Mouse (Mus musculus): ENCODE measurements at regions not wholly inside any gene's neighbourhood (a gene's known extent, or its start where the extent isn't known, plus 50 kb on each side); places are given as distances from the start of the nearest gene placed in this dataset.
A peak's percentile ranks its signal among the peaks of the same experiment; 100 is the strongest.

DNA sequence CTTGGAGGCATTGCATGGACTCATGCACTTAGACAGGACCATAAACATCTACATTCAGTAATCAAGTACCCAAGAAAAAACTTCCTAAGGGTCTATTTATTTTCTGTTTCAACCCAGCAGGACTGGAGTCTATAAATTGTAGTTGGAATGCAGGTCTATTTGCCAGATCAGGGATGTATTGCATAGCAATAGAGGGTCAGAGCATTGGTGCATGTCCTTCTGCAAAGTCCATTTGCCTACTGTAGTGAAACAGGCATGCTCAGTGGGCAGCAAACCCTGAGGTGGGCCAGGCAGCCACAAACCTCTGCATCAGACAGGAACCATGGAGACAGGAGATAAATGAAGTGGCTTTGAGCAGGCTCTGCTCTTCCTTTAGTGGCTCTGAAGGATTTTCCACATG, 386.5 kb upstream of the Tenm4 start:
- Histone ChIP-seq H3K4me2 (ENCODE audit: low read depth, low read length, poor library complexity, severe bottlenecking) (no peak overlapping the region), H3K9me3 (ENCODE audit: low read length) (no peaks in the 10 kb centered on the region), H3K4me3 (ENCODE audit: low read depth, low read length) (no peak overlapping the region), H3K27ac (ENCODE audit: low read depth, low read length) (no peak overlapping the region), H3K27me3 (ENCODE audit: insufficient read depth, low read length) (no peaks in the 10 kb centered on the region), H3K4me1 (ENCODE audit: insufficient read depth, low read length) (no peaks in the 10 kb centered on the region), H3K9ac (replicated peaks; ENCODE audit: low read length, poor library complexity, severe bottlenecking) (no peak overlapping the region), H3K36me3 (ENCODE audit: insufficient read depth, low read length) (no peaks in the 10 kb centered on the region)
- ATAC-seq (ENCODE audit: low FRiP score) (no peak), DNase-seq (ENCODE audit: low spot score) (no peak)
- TF ChIP-seq CTCF (IDR thresholded peaks at IDR 0.05), result no peak

- WGBS, result 74% methylated on average over 1 of the region's 1 CpGs
- ATAC-seq (ENCODE audit: low FRiP score) (no peak), DNase-seq (ENCODE audit: low spot score) (no peak)
Observed at GRCm38 (mm10) chr7:95787543-95787942, 383.5 kb upstream of the Tenm4 start.

DNA sequence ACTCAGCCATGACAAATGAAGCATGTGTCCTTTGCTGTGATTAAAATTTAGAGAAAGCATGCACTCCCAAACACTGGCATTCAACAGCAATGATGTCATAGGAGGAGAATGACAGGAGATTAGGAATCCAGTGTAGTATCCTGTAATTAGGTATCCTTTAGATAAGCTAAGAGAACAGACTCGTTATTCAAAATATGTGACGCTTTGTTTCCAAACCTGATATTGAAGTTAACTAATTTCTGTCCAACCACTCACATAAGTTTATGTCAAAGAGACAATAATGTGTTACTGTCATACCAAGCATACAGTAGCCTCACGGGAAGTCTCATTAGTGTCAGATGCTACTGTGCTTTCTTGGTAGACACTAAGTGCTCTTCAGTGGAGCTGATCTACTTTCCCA, 383.1 kb upstream of the Tenm4 start:
- WGBS, result 80% methylated on average over 3 of the region's 3 CpGs
- ATAC-seq (ENCODE audit: low FRiP score), result 0 out of 2 replicates have a peak, but pooled peaks have one; percentile 10

More at GRCm38 (mm10) chr7:95787543-95787942, 383.5 kb upstream of the Tenm4 start:
- H3K9me3 ChIP-seq (ENCODE audit: low read length), result no peaks in the 10 kb centered on the region
- no peak overlapping the region for H3K27ac ChIP-seq (ENCODE audit: low read depth, low read length)
- no peaks in the 10 kb centered on the region for H3K4me1 ChIP-seq (ENCODE audit: insufficient read depth, low read length)
- TF ChIP-seq CTCF (IDR thresholded peaks at IDR 0.05), result no peak
- H3K27me3 ChIP-seq (ENCODE audit: insufficient read depth, low read length), result no peaks in the 10 kb centered on the region
- H3K9ac ChIP-seq (replicated peaks; ENCODE audit: low read length, poor library complexity, severe bottlenecking), result no peak overlapping the region
- H3K4me3 ChIP-seq (ENCODE audit: low read depth, low read length), result no peak overlapping the region
- H3K36me3 ChIP-seq (ENCODE audit: insufficient read depth, low read length), result no peaks in the 10 kb centered on the region
- H3K4me2 ChIP-seq (ENCODE audit: low read depth, low read length, poor library complexity, severe bottlenecking), result no peak overlapping the region

GRCm38 (mm10) chr7:95789424-95789823, 381.6 kb upstream of the Tenm4 start:
- 86% methylated on average over 5 of the region's 5 CpGs for WGBS
- Histone ChIP-seq H3K4me2 (ENCODE audit: low read depth, low read length, poor library complexity, severe bottlenecking) (no peak overlapping the region), H3K4me1 (ENCODE audit: insufficient read depth, low read length) (no peaks in the 10 kb centered on the region), H3K36me3 (ENCODE audit: insufficient read depth, low read length) (no peaks in the 10 kb centered on the region), H3K9me3 (ENCODE audit: low read length) (no peaks in the 10 kb centered on the region), H3K27me3 (ENCODE audit: insufficient read depth, low read length) (no peaks in the 10 kb centered on the region), H3K9ac (replicated peaks; ENCODE audit: low read length, poor library complexity, severe bottlenecking) (no peak overlapping the region), H3K27ac (ENCODE audit: low read depth, low read length) (no peak overlapping the region), H3K4me3 (ENCODE audit: low read depth, low read length) (no peak overlapping the region)
- no peak for TF ChIP-seq CTCF (IDR thresholded peaks at IDR 0.05)
- ATAC-seq (ENCODE audit: low FRiP score), result no peak
- DNase-seq (ENCODE audit: low spot score), result no peak

More for the DNA sequence above, 383.1 kb upstream of the Tenm4 start:
- H3K27ac ChIP-seq (ENCODE audit: low read depth, low read length), result no peak overlapping the region
- no peak overlapping the region for H3K9ac ChIP-seq (replicated peaks; ENCODE audit: low read length, poor library complexity, severe bottlenecking)
- no peak for TF ChIP-seq CTCF (IDR thresholded peaks at IDR 0.05)
- DNase-seq (ENCODE audit: low spot score), result no peak
- H3K9me3 ChIP-seq (ENCODE audit: low read length), result no peaks in the 10 kb centered on the region
- no peaks in the 10 kb centered on the region for H3K27me3 ChIP-seq (ENCODE audit: insufficient read depth, low read length)
- no peaks in the 10 kb centered on the region for H3K36me3 ChIP-seq (ENCODE audit: insufficient read depth, low read length)
- no peak overlapping the region for H3K4me2 ChIP-seq (ENCODE audit: low read depth, low read length, poor library complexity, severe bottlenecking)
- no peaks in the 10 kb centered on the region for H3K4me1 ChIP-seq (ENCODE audit: insufficient read depth, low read length)
- no peak overlapping the region for H3K4me3 ChIP-seq (ENCODE audit: low read depth, low read length)

GRCm38 (mm10) chr7:95799022-95799421, 372.0 kb upstream of the Tenm4 start:
- no peak overlapping the region for H3K27ac ChIP-seq (ENCODE audit: low read depth, low read length)
- H3K36me3 ChIP-seq (ENCODE audit: insufficient read depth, low read length), result no peaks in the 10 kb centered on the region
- no peak overlapping the region for H3K4me2 ChIP-seq (ENCODE audit: low read depth, low read length, poor library complexity, severe bottlenecking)
- no peaks in the 10 kb centered on the region for H3K4me1 ChIP-seq (ENCODE audit: insufficient read depth, low read length)
- ATAC-seq (ENCODE audit: low FRiP score) (no peak), DNase-seq (ENCODE audit: low spot score) (no peak)
- no peak overlapping the region for H3K9ac ChIP-seq (replicated peaks; ENCODE audit: low read length, poor library complexity, severe bottlenecking)
- no peaks in the 10 kb centered on the region for H3K27me3 ChIP-seq (ENCODE audit: insufficient read depth, low read length)
- H3K9me3 ChIP-seq (ENCODE audit: low read length), result no peaks in the 10 kb centered on the region
- no peak overlapping the region for H3K4me3 ChIP-seq (ENCODE audit: low read depth, low read length)
- TF ChIP-seq CTCF (IDR thresholded peaks at IDR 0.05), result no peak
- WGBS, result 42% methylated on average over 3 of the region's 3 CpGs

DNA sequence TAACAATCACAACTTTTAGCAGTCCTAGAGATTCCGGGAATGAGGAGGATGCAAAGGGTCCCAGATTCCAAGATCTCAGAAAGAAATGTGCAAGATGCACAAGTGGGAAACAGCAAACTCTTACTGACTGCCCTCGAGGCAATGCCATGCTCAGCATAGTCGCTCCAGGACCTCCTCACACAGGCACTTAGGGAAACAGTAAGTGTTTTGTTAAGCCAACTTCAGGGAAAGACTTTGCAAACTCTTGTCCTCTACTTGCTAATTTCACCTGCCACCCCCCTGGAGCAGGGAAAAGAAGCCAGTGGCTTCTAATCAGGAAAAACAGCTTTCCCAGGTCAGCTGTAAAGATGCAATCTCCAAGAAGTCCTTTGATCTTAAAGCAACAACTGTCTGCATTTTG, 361.4 kb upstream of the Tenm4 start:
- WGBS, result 38% methylated on average over 3 of the region's 3 CpGs
- Histone ChIP-seq H3K9me3 (ENCODE audit: low read length) (no peaks in the 10 kb centered on the region), H3K9ac (replicated peaks; ENCODE audit: low read length, poor library complexity, severe bottlenecking) (no peak overlapping the region), H3K4me1 (ENCODE audit: insufficient read depth, low read length) (no peaks in the 10 kb centered on the region), H3K27me3 (ENCODE audit: insufficient read depth, low read length) (no peaks in the 10 kb centered on the region), H3K36me3 (ENCODE audit: insufficient read depth, low read length) (no peaks in the 10 kb centered on the region), H3K27ac (ENCODE audit: low read depth, low read length) (no peak overlapping the region), H3K4me3 (ENCODE audit: low read depth, low read length) (no peak overlapping the region), H3K4me2 (ENCODE audit: low read depth, low read length, poor library complexity, severe bottlenecking) (no peak overlapping the region)
- no peak for ATAC-seq (ENCODE audit: low FRiP score)
- no peak for TF ChIP-seq CTCF (IDR thresholded peaks at IDR 0.05)
- DNase-seq (ENCODE audit: low spot score), result no peak
